Mouse (Mus musculus): Measurements from ENCODE around the gene Dzank1.

GRCm38 (mm10) chr2:144458975-144459754 is 68.0 kb downstream of the Dzank1 start:
- TF ChIP-seq POLR2A (IDR thresholded peaks at IDR 0.05; ENCODE audit: control insufficient read depth, extremely low read depth, insufficient read depth, low read length, poor library complexity) (no peak), CTCF (IDR thresholded peaks at IDR 0.05; ENCODE audit: borderline replicate concordance, control insufficient read depth, extremely low read depth, insufficient read depth, low read length, poor library complexity) (no peak)
